Mouse (Mus musculus): Measurements from ENCODE around the gene Gm20388. TPM values are rescaled to one million over a fixed set of nuclear protein-coding genes. Genes with fewer than 3 reads are reported as not detected.

The Gm20388 gene
- polyA plus RNA-seq, 1 experiment = 49.7 TPM

DNA sequence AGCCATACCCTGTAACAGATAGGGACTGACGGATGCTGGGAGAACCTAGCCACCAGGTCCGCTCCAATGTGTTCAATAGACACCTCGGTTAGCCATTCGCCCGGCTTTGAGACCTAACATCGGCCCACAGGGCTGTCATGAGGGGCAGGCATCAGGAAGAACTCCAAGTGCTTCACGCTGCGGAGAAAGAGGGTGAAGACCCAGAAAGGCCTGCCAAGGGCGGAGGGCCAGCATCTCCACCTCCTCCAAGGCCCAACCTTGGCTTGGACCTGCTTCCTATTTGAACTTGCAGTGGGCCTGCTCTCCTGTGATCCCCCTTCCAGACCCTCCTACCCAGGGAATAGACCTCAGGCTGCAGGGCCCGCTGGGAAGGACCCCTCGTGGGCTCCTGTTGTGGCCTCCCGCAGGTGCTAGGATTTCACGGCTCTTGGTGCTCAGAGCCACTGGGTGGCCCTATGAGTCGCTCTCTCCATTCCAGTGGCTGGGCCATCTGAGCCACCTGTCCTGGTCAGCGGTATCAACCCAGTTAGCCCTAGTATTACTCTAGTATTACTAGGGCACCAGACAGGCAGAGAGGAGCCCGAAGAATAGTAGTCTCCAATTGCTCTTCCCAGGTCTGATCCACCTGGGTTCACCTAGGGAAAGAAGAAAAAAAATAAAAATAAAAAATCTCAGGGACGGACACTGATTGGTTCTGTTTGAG is 279.6 kb downstream of the Gm20388 start:
- Histone ChIP-seq H3K27ac (ENCODE audit: insufficient read depth, low read depth, low read length) (no peak overlapping the region), H3K27me3 (replicated peaks; ENCODE audit: control insufficient read depth, insufficient read depth, low read length) (no peaks in the 10 kb centered on the region), H3K4me1 (ENCODE audit: control insufficient read depth, insufficient read depth, low read length) (peaks cover 18% of the 10 kb centered on the region), H3K36me3 (ENCODE audit: control insufficient read depth, insufficient read depth, low read length) (no peaks in the 10 kb centered on the region), H3K4me3 (ENCODE audit: insufficient read depth, low read depth, low read length) (no peak overlapping the region)
- WGBS = 84% methylated on average over 17 of the region's 17 CpGs
- TF ChIP-seq CTCF (conservative IDR thresholded peaks at IDR 0.05; ENCODE audit: insufficient read depth, insufficient read length, low read depth, low read length) (no peak), POLR2A (IDR thresholded peaks at IDR 0.05; ENCODE audit: low read depth, low read length) (no peak)
- no peak for DNase-seq

DNA sequence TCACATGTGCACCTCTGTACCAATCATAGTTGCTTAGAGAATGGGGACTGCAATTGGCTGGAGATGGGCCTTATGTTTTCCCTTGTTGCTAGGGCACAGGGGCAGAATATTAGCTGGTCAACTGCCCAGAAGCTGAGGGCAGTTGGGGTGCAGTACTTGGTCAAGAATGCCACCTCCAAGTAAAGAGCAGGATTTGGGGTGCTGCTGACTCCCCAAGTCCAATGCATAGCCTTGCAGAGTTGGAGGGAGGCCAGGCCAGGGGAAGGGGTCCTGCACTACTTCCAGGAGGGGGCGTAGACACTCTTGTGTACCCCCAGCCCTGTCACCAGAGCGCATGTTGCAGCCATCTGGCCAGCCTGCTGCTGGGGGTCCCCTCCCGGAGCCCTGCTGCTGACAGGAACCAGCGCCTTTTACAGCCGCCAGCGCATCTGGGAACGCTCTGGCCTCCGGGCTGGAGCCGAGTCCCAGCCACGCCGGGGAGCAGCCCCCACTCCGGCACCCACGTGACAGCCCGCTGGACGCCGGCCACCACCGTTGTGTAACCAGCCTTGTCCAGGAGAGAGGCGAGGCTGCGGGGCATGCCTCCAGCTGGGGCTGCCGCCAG is 280.3 kb downstream of the Gm20388 start:
- peak; percentile 96 for DNase-seq
- Histone ChIP-seq H3K36me3 (ENCODE audit: control insufficient read depth, insufficient read depth, low read length) (no peaks in the 10 kb centered on the region), H3K4me3 (ENCODE audit: insufficient read depth, low read depth, low read length) (peak overlapping the region; percentile 29; the same call in 1 of the 2 replicates), H3K27ac (ENCODE audit: insufficient read depth, low read depth, low read length) (peak overlapping the region; percentile 91), H3K27me3 (replicated peaks; ENCODE audit: control insufficient read depth, insufficient read depth, low read length) (no peaks in the 10 kb centered on the region), H3K4me1 (ENCODE audit: control insufficient read depth, insufficient read depth, low read length) (peaks cover 16% of the 10 kb centered on the region)
- WGBS = 24% methylated on average over 20 of the region's 20 CpGs
- TF ChIP-seq POLR2A (IDR thresholded peaks at IDR 0.05; ENCODE audit: low read depth, low read length) = no peak
- TF ChIP-seq CTCF (conservative IDR thresholded peaks at IDR 0.05; ENCODE audit: insufficient read depth, insufficient read length, low read depth, low read length) = no peak

DNA sequence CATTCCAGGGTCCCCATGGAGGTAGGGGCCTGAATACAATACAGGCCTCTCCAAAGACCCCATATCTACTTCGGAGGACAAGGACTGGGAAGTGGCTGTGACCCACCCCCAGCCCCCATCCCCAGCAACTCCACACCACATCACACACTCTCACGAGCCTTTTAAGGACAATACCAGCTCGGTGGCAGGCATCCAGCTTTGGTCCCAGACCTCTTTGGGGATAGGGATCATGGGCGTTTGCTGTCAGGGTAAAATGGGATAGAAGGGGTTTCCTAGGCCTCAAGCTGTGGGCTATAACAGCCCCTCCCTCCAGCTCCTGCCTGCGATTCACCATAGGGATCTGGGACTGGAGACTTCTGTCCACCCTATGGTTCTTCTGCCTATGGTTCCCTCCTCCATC is 281.0 kb downstream of the Gm20388 start:
- H3K36me3 ChIP-seq (ENCODE audit: control insufficient read depth, insufficient read depth, low read length) = no peaks in the 10 kb centered on the region
- TF ChIP-seq CTCF (conservative IDR thresholded peaks at IDR 0.05; ENCODE audit: insufficient read depth, insufficient read length, low read depth, low read length) = no peak
- H3K27ac ChIP-seq (ENCODE audit: insufficient read depth, low read depth, low read length) = no peak overlapping the region
- H3K4me3 ChIP-seq (ENCODE audit: insufficient read depth, low read depth, low read length) = no peak overlapping the region
- H3K4me1 ChIP-seq (ENCODE audit: control insufficient read depth, insufficient read depth, low read length) = peaks cover 13% of the 10 kb centered on the region
- DNase-seq = no peak
- WGBS = 80% methylated on average over 5 of the region's 5 CpGs
- no peaks in the 10 kb centered on the region for H3K27me3 ChIP-seq (replicated peaks; ENCODE audit: control insufficient read depth, insufficient read depth, low read length)

DNA sequence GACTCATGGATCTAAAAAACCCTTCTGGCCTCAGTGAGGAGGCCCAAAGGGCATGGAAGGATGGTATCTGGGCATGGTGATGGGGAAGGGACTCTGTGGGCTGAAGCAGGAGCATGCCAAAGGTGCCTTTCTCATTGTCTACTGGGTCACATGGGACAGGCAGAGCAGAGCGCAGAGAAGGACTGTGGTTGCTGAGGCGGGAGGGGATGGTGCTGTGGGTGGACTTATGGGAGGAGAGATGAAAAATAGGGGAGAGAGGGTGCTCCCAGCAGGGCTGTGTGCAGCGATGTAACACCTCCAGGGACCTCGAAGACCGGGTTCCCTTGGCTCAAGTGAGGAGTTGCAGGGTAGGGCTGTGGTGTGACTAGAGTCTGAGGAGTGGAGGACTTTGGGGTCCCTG is 281.5 kb downstream of the Gm20388 start:
- no peak overlapping the region for H3K4me3 ChIP-seq (ENCODE audit: insufficient read depth, low read depth, low read length)
- WGBS = over 99% methylated on average over 5 of the region's 5 CpGs
- DNase-seq = no peak
- no peaks in the 10 kb centered on the region for H3K36me3 ChIP-seq (ENCODE audit: control insufficient read depth, insufficient read depth, low read length)
- H3K4me1 ChIP-seq (ENCODE audit: control insufficient read depth, insufficient read depth, low read length) = peaks cover 13% of the 10 kb centered on the region
- no peaks in the 10 kb centered on the region for H3K27me3 ChIP-seq (replicated peaks; ENCODE audit: control insufficient read depth, insufficient read depth, low read length)
- no peak for TF ChIP-seq CTCF (conservative IDR thresholded peaks at IDR 0.05; ENCODE audit: insufficient read depth, insufficient read length, low read depth, low read length)
- no peak for TF ChIP-seq POLR2A (IDR thresholded peaks at IDR 0.05; ENCODE audit: low read depth, low read length)
- H3K27ac ChIP-seq (ENCODE audit: insufficient read depth, low read depth, low read length) = no peak overlapping the region

DNA sequence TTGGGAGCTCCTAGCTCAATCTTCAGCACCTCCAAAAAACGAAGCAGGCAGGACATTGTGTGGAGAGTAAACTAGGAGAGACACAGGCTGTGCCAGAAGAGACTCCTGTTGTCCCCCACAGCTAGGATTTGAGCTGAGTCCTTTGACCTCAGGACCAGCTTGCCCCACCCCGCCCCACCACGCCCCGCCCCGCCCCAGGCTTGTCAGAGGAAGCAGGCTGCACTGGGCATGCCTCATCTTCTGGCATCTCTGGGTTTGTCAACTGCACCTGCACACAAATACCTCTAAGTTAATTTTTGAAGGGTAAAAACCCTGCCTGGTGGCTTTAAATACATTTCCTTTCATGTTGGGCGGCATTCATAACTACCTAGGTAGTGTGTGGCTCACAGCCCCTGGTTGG is 290.7 kb downstream of the Gm20388 start:
- Histone ChIP-seq H3K27ac (ENCODE audit: insufficient read depth, low read depth, low read length) (no peak overlapping the region), H3K27me3 (replicated peaks; ENCODE audit: control insufficient read depth, insufficient read depth, low read length) (no peaks in the 10 kb centered on the region), H3K4me1 (ENCODE audit: control insufficient read depth, insufficient read depth, low read length) (no peaks in the 10 kb centered on the region), H3K4me3 (ENCODE audit: insufficient read depth, low read depth, low read length) (no peak overlapping the region), H3K36me3 (ENCODE audit: control insufficient read depth, insufficient read depth, low read length) (no peaks in the 10 kb centered on the region)
- TF ChIP-seq CTCF (conservative IDR thresholded peaks at IDR 0.05; ENCODE audit: insufficient read depth, insufficient read length, low read depth, low read length) (no peak), POLR2A (IDR thresholded peaks at IDR 0.05; ENCODE audit: low read depth, low read length) (no peak)
- DNase-seq = no peak
- WGBS = 87% methylated on average over 6 of the region's 6 CpGs

DNA sequence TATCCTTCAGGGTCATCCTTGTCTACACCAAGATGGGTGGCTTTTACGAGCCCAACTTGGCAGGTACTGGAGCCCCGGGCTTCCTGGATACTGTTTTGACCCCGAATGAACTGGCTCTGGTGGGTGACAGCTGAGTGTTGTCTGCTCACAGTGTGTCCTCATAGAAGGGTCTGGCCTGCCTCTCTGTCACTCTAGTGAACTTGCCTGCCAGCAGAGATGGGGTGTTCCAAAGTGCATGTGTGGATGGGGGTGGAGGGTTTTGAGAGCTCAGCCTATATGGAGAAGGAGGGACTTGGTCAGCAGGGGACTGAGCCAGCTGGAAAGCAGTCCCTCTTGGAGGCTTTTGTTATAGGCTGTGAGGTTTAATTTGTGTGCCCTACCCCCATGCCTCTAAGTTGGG is 291.9 kb downstream of the Gm20388 start:
- H3K4me3 ChIP-seq (ENCODE audit: insufficient read depth, low read depth, low read length) = no peak overlapping the region
- H3K27me3 ChIP-seq (replicated peaks; ENCODE audit: control insufficient read depth, insufficient read depth, low read length) = no peaks in the 10 kb centered on the region
- H3K27ac ChIP-seq (ENCODE audit: insufficient read depth, low read depth, low read length) = no peak overlapping the region
- TF ChIP-seq CTCF (conservative IDR thresholded peaks at IDR 0.05; ENCODE audit: insufficient read depth, insufficient read length, low read depth, low read length) = no peak
- TF ChIP-seq POLR2A (IDR thresholded peaks at IDR 0.05; ENCODE audit: low read depth, low read length) = no peak
- H3K36me3 ChIP-seq (ENCODE audit: control insufficient read depth, insufficient read depth, low read length) = no peaks in the 10 kb centered on the region
- WGBS = 68% methylated on average over 3 of the region's 3 CpGs
- no peak for DNase-seq
- no peaks in the 10 kb centered on the region for H3K4me1 ChIP-seq (ENCODE audit: control insufficient read depth, insufficient read depth, low read length)

DNA sequence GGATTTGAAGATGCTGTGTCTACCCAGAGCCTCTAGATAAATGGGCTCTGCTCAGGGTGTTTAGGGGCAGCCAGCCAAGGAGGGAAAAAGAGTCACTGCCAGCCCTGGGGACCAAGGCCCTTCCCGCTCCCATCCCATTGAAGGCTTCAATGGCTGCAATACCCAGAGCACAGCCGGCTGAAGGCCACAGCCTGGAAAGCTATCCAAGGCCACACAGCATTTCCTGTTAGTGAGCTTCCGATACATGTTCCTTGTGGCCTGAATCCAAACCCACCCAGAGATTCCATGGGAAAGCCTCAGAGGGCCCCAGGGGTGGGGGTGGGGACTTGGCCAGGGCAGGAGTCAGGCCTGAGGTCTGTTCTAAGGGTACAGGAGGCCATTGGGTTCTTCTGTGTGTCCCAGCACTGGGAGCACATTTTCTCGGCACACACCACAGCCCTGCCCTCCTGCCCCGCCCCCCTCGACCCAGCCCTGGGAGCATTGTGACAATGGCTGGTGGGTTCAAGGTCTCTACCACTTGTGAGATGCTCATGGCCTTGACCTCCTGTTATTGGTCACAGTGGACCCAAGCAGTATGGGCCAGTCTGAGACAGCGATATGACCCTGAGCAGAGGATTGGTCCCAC is 294.2 kb downstream of the Gm20388 start:
- DNase-seq = peak; percentile 89
- Histone ChIP-seq H3K4me3 (ENCODE audit: insufficient read depth, low read depth, low read length) (no peak overlapping the region), H3K36me3 (ENCODE audit: control insufficient read depth, insufficient read depth, low read length) (no peaks in the 10 kb centered on the region), H3K27me3 (replicated peaks; ENCODE audit: control insufficient read depth, insufficient read depth, low read length) (no peaks in the 10 kb centered on the region), H3K4me1 (ENCODE audit: control insufficient read depth, insufficient read depth, low read length) (no peaks in the 10 kb centered on the region), H3K27ac (ENCODE audit: insufficient read depth, low read depth, low read length) (no peak overlapping the region)
- 68% methylated on average over 7 of the region's 7 CpGs for WGBS
- TF ChIP-seq CTCF (conservative IDR thresholded peaks at IDR 0.05; ENCODE audit: insufficient read depth, insufficient read length, low read depth, low read length) (no peak), POLR2A (IDR thresholded peaks at IDR 0.05; ENCODE audit: low read depth, low read length) (no peak)

Measured in kidney, adult 2 months (tissue).